Comparison of ENCODE assay signal across 8 mouse cellular contexts in the genomic region with DNA sequence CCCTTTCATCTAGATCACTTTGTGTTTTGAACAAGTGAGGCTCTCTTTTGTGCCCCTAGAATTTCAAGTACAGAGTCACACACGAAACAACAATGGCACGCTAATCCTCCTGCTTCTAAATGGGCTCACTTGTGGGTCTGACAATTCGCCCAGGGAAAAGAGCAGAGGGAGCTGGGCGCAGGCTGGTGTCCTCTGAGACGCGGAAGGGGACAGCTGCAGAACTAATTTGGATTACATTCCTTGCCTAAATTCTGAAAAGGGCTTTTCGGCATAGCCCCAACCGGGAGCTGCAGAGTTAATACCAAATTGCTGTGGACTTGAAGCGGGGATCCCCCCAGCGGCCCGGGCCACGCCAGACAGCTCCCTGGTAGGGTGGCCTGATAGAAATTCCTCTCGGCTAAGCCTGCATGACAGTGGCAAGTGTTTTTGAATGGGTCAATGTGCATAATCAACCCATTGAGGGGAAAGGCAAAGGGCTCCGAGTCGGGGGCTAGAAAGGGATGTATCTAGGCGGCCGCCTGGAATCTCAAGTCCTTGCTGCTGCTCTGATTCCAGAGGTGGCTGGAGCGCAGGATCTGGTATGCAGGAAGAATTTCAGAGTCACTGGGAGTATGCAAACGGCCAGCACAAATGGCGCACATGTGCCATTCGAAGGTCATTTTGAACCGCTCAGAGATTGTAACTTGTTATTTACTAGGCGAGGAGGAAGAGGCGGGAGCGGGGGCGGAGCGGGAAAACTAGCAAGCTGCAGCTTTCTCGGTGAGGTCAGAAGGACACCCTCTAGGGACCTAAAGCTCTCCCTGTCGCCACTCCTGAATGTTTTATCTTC. TPM values are rescaled to one million over a fixed set of nuclear protein-coding genes. Genes with fewer than 3 reads are reported as not detected.
A peak's percentile ranks its signal among the peaks of the same experiment; 100 is the strongest.
DNase-seq lines count a peak whose midpoint lies in the region; ATAC-seq and TF ChIP-seq lines count a peak whose summit lies in the region.

No protein-coding gene starts in this region.

- peaks cover 8% of the 10 kb centered on the region; the same call in 1 of the 2 replicates for H3K4me1 ChIP-seq in forebrain, postnatal 0 days (ENCODE audit: insufficient read depth)
- peaks cover 13% of the 10 kb centered on the region for H3K4me1 ChIP-seq in intestine, embryonic 14.5 days (replicated peaks; ENCODE audit: control insufficient read depth, insufficient read depth, low read length)
- H3K4me1 ChIP-seq in midbrain, embryonic 12.5 days: peaks cover 19% of the 10 kb centered on the region

- peak overlapping the region; percentile 47 for H3K9ac ChIP-seq in forebrain, postnatal 0 days
- H3K9ac ChIP-seq in intestine, embryonic 14.5 days (ENCODE audit: low read length): no peak overlapping the region
- H3K9ac ChIP-seq in midbrain, embryonic 12.5 days (replicated peaks): peak overlapping the region; percentile 75

- no peak; the same call in 1 of the 2 replicates for TF ChIP-seq CTCF in forebrain, postnatal 0 days (IDR thresholded peaks at IDR 0.05; ENCODE audit: low read depth)

- peaks cover 18% of the 10 kb centered on the region for H3K27me3 ChIP-seq in forebrain, postnatal 0 days (ENCODE audit: insufficient read depth, low read length)
- H3K27me3 ChIP-seq in intestine, embryonic 14.5 days (replicated peaks; ENCODE audit: control insufficient read depth, insufficient read depth, low read length): peaks cover 62% of the 10 kb centered on the region
- H3K27me3 ChIP-seq in midbrain, embryonic 12.5 days: peaks cover 8% of the 10 kb centered on the region

- H3K4me2 ChIP-seq in forebrain, postnatal 0 days (ENCODE audit: low read depth): peak overlapping the region; percentile 96
- H3K4me2 ChIP-seq in intestine, embryonic 14.5 days (ENCODE audit: low read length): peak overlapping the region; percentile 100
- peak overlapping the region; percentile 90 for H3K4me2 ChIP-seq in midbrain, embryonic 12.5 days (replicated peaks)

- H3K36me3 ChIP-seq in forebrain, postnatal 0 days (ENCODE audit: insufficient read depth): no peaks in the 10 kb centered on the region
- H3K36me3 ChIP-seq in intestine, embryonic 14.5 days (ENCODE audit: control insufficient read depth, insufficient read depth, low read length): no peaks in the 10 kb centered on the region
- H3K36me3 ChIP-seq in midbrain, embryonic 12.5 days: no peaks in the 10 kb centered on the region

- H3K9me3 ChIP-seq in forebrain, postnatal 0 days (ENCODE audit: low read length): no peaks in the 10 kb centered on the region
- no peaks in the 10 kb centered on the region for H3K9me3 ChIP-seq in intestine, embryonic 14.5 days (ENCODE audit: control insufficient read depth, low read length)
- H3K9me3 ChIP-seq in midbrain, embryonic 12.5 days: no peaks in the 10 kb centered on the region

- peak; percentile 18; the same call in 1 of the 2 replicates for ATAC-seq in forebrain, postnatal 0 days
- ATAC-seq in intestine, embryonic 14.5 days (replicated peaks; ENCODE audit: low FRiP score, low TSS enrichment, low read depth): 0 out of 2 replicates have a peak, but pooled peaks have one; percentile 9
- ATAC-seq in midbrain, embryonic 12.5 days (ENCODE audit: low FRiP score, low read depth): peak; percentile 85
- ATAC-seq in erythroid progenitor cell, adult 5-6 weeks (replicated peaks; ENCODE audit: low FRiP score, poor library complexity, severe bottlenecking): no peak

- intact Hi-C loops in left cerebral cortex, postnatal 4 days (cut with DNase I): no loop called here

- peak; percentile 26 to 29 for DNase-seq in adrenal gland, adult 18-20 months (ENCODE audit: low spot score in 2 of 2)
- DNase-seq in cerebellum, adult 8-10 months: peak; percentile 36
- peak; percentile 42 for DNase-seq in forebrain, postnatal 0 days
- DNase-seq in intestine, embryonic 14.5 days (ENCODE audit: low spot score): peak; percentile 71
- peak; percentile 66 for DNase-seq in left cerebral cortex, postnatal 4 days
- peak; percentile 10 for DNase-seq in urinary bladder, postnatal 25 days (ENCODE audit: low spot score)

- H3K4me3 ChIP-seq in forebrain, postnatal 0 days (ENCODE audit: low read depth, low read length): peak overlapping the region; percentile 73
- H3K4me3 ChIP-seq in intestine, embryonic 14.5 days (ENCODE audit: low read depth, low read length): peak overlapping the region; percentile 54
- peak overlapping the region; percentile 61 for H3K4me3 ChIP-seq in midbrain, embryonic 12.5 days

- peak overlapping the region; percentile 74 for H3K27ac ChIP-seq in forebrain, postnatal 0 days (ENCODE audit: low read depth, low read length)
- no peak overlapping the region for H3K27ac ChIP-seq in intestine, embryonic 14.5 days (ENCODE audit: low read depth)
- H3K27ac ChIP-seq in midbrain, embryonic 12.5 days (replicated peaks): peak overlapping the region; percentile 83

- WGBS in forebrain, postnatal 0 days: under 1% methylated on average over 29 of the region's 29 CpGs
- WGBS in intestine, embryonic 14.5 days: under 1% methylated on average over 29 of the region's 29 CpGs
- under 1% methylated on average over 29 of the region's 29 CpGs for WGBS in midbrain, embryonic 12.5 days

RNA-seq across cellular contexts. Expression of a gene that starts 2.2 kb away (rescaled TPM):
- total RNA-seq in adrenal gland, adult 18-20 months (2021): 1 to 10 TPM in 1 of 2 experiments, under 1 TPM in 1; 0.89 to 1.7 TPM
- 43.9 and 53.5 TPM in 2 replicates for total RNA-seq in forebrain, postnatal 0 days (2014; rRNA removed)
- polyA plus RNA-seq in forebrain, postnatal 0 days (2015; fragmentation: Nextera tagmentation; extraction: Ambion mirVana): 3.9 and 9.3 TPM in 2 replicates
- polyA plus RNA-seq in intestine, embryonic 14.5 days (2014; fragmentation: Nextera tagmentation; extraction: Ambion mirVana): 0.08 TPM in 1 of 2 replicates, not detected in the other
- 10 to 100 TPM; 75.6 to 76.9 TPM for total RNA-seq in left cerebral cortex, postnatal 4 days (2021)
- polyA plus RNA-seq in midbrain, embryonic 12.5 days (2016; fragmentation: Nextera tagmentation; extraction: Ambion mirVana): 11.1 and 14.0 TPM in 2 replicates
- not detected in 2 replicates for total RNA-seq in erythroid progenitor cell, adult 5-6 weeks (2015; ENCODE audit: low replicate concordance)
- not detected in 2 replicates for total RNA-seq in erythroid progenitor cell, adult 5-6 weeks (2017; ENCODE audit: low replicate concordance)

Comparison
In these comparisons a context has a peak if more than half of its experiments do, and no peak if none do; other contexts are left out.
1. DNase-seq: peak in every context shown above with its lines; median percentile 71 in intestine, embryonic 14.5 days; 66 in left cerebral cortex, postnatal 4 days; 42 in forebrain, postnatal 0 days; 36 in cerebellum, adult 8-10 months; 28 in adrenal gland, adult 18-20 months; 10 in urinary bladder, postnatal 25 days.
2. RNA of a gene that starts 2.2 kb away (total RNA-seq): 75.6 to 76.9 TPM in left cerebral cortex, postnatal 4 days and 43.9 to 53.5 TPM in forebrain, postnatal 0 days; 0.89 to 1.7 TPM in adrenal gland, adult 18-20 months and not detected in erythroid progenitor cell, adult 5-6 weeks; every median in the first group is over 10 times any median in the second.
3. Peak in every context shown above with its lines, with median percentiles within 50 percentile points of each other: H3K4me2 ChIP-seq and H3K4me3 ChIP-seq.